Mouse (Mus musculus) erythroblast, embryonic 14.5 days (primary cell): ENCODE measurements around the gene Robo2. TPM values are rescaled to one million over a fixed set of nuclear protein-coding genes. Genes with fewer than 3 reads are reported as not detected.
"Not testable (repeated sequence)": the region's sequence is repeated elsewhere in the genome, so short reads cannot be mapped to it uniquely, and the experiment has no call there.

Source experiments
- H3K27me3 ChIP-seq: 2 replicates; pipeline ENCODE4 v1.6.1; 2012; ENCODE audit warnings: inconsistent platforms; ENCODE audit not compliant: control insufficient read depth
- H3K36me3 ChIP-seq: 2 replicates; pipeline ENCODE4 v1.6.1; 2012; ENCODE audit warnings: mild to moderate bottlenecking, inconsistent platforms; ENCODE audit not compliant: control insufficient read depth
- H3K4me1 ChIP-seq: 2 replicates; pipeline ENCODE4 v1.6.1; 2012; ENCODE audit warnings: inconsistent platforms; ENCODE audit not compliant: control insufficient read depth
- H3K4me3 ChIP-seq: replicated peaks from 2 replicates; pipeline ENCODE3; 2012; ENCODE audit warnings: moderate library complexity, mild to moderate bottlenecking, inconsistent platforms
- H3K9me3 ChIP-seq: 2 replicates; pipeline ENCODE4 v1.6.1; 2012; ENCODE audit warnings: low read length, inconsistent platforms, mixed read lengths; ENCODE audit not compliant: control insufficient read depth
- GATA1 ChIP-seq: IDR thresholded peaks from 2 replicates; pipeline ENCODE4 v1.6.1; 2012; ENCODE audit warnings: low read length, inconsistent platforms, mixed read lengths
- TAL1 ChIP-seq: IDR thresholded peaks from 3 replicates; pipeline ENCODE4 v1.6.1; 2012; ENCODE audit warnings: low read length, inconsistent platforms, mixed read lengths
- polyA plus RNA-seq: library from polyadenylated mRNA; stranded (reverse); fragments of >175 nt; gene quantifications from 2 replicates; pipeline ENCODE4 v1.2.3, GENCODE M21; 2012

Robo2 gene
- polyA plus RNA-seq, 1 experiment, result not detected

- TF ChIP-seq TAL1 (no peak), GATA1 (no peak)
- H3K4me1 ChIP-seq, result no peaks in the 10 kb centered on the region
- H3K36me3 ChIP-seq, result no peaks in the 10 kb centered on the region
- H3K9me3 ChIP-seq, result peaks cover 3% of the 10 kb centered on the region
- no peak overlapping the region for H3K4me3 ChIP-seq
- H3K27me3 ChIP-seq, result no peaks in the 10 kb centered on the region
These were observed 280.3 kb downstream of the Robo2 start for GRCm38 (mm10) chr16:74131370-74131769.

- no peak for TF ChIP-seq TAL1
- no peak for TF ChIP-seq GATA1
- Histone ChIP-seq H3K4me1 (no peaks in the 10 kb centered on the region), H3K9me3 (peaks cover 3% of the 10 kb centered on the region), H3K27me3 (no peaks in the 10 kb centered on the region), H3K4me3 (no peak overlapping the region), H3K36me3 (no peaks in the 10 kb centered on the region)
These were observed 283.1 kb downstream of the Robo2 start for GRCm38 (mm10) chr16:74128443-74128983.

- no peaks in the 10 kb centered on the region for H3K36me3 ChIP-seq
- H3K9me3 ChIP-seq, result peaks cover 3% of the 10 kb centered on the region; the same call in 1 of the 2 replicates
- no peak overlapping the region for H3K4me3 ChIP-seq
- no peaks in the 10 kb centered on the region for H3K4me1 ChIP-seq
- TF ChIP-seq GATA1 (no peak), TAL1 (no peak)
- H3K27me3 ChIP-seq, result no peaks in the 10 kb centered on the region
These were observed 298.5 kb downstream of the Robo2 start for GRCm38 (mm10) chr16:74113155-74113554.

- Histone ChIP-seq H3K4me1 (no peaks in the 10 kb centered on the region), H3K9me3 (no peaks in the 10 kb centered on the region), H3K27me3 (no peaks in the 10 kb centered on the region), H3K4me3 (no peak overlapping the region), H3K36me3 (no peaks in the 10 kb centered on the region)
- TF ChIP-seq TAL1 (no peak), GATA1 (no peak)
These were observed 300.5 kb downstream of the Robo2 start for GRCm38 (mm10) chr16:74111101-74111500.

- H3K4me3 ChIP-seq, H3K36me3 ChIP-seq, H3K9me3 ChIP-seq, H3K4me1 ChIP-seq, H3K27me3 ChIP-seq: not testable (repeated sequence)
These were observed 307.2 kb downstream of the Robo2 start for GRCm38 (mm10) chr16:74104449-74104848.

- TF ChIP-seq TAL1, result no peak
- no peak for TF ChIP-seq GATA1
- Histone ChIP-seq H3K9me3 (no peaks in the 10 kb centered on the region; the same call in 1 of the 2 replicates), H3K4me1 (no peaks in the 10 kb centered on the region), H3K4me3 (no peak overlapping the region), H3K27me3 (no peaks in the 10 kb centered on the region), H3K36me3 (no peaks in the 10 kb centered on the region)
These were observed 318.4 kb downstream of the Robo2 start for GRCm38 (mm10) chr16:74092997-74093801.

- Histone ChIP-seq H3K36me3 (no peaks in the 10 kb centered on the region), H3K9me3 (no peaks in the 10 kb centered on the region; the same call in 1 of the 2 replicates), H3K4me3 (no peak overlapping the region), H3K27me3 (no peaks in the 10 kb centered on the region), H3K4me1 (no peaks in the 10 kb centered on the region)
- TF ChIP-seq TAL1 (no peak), GATA1 (no peak)
These were observed 321.7 kb downstream of the Robo2 start for GRCm38 (mm10) chr16:74089951-74090350.

- Histone ChIP-seq H3K4me1 (no peaks in the 10 kb centered on the region), H3K36me3 (no peaks in the 10 kb centered on the region), H3K27me3 (no peaks in the 10 kb centered on the region), H3K9me3 (no peaks in the 10 kb centered on the region), H3K4me3 (no peak overlapping the region)
- TF ChIP-seq TAL1, result no peak
- TF ChIP-seq GATA1, result no peak
These were observed 327.4 kb downstream of the Robo2 start for GRCm38 (mm10) chr16:74084188-74084587.

- Histone ChIP-seq H3K27me3 (no peaks in the 10 kb centered on the region), H3K36me3 (no peaks in the 10 kb centered on the region), H3K4me1 (no peaks in the 10 kb centered on the region), H3K9me3 (no peaks in the 10 kb centered on the region), H3K4me3 (no peak overlapping the region)
- TF ChIP-seq TAL1 (no peak), GATA1 (no peak)
These were observed 339.0 kb downstream of the Robo2 start for GRCm38 (mm10) chr16:74072671-74073070.

GRCm38 (mm10) chr16:74070628-74071027, 341.0 kb downstream of the Robo2 start:
- H3K27me3 ChIP-seq, result no peaks in the 10 kb centered on the region
- H3K4me3 ChIP-seq, result no peak overlapping the region
- H3K36me3 ChIP-seq, result no peaks in the 10 kb centered on the region
- H3K4me1 ChIP-seq, result no peaks in the 10 kb centered on the region
- no peaks in the 10 kb centered on the region for H3K9me3 ChIP-seq
- TF ChIP-seq GATA1 (no peak), TAL1 (no peak)
